Mouse (Mus musculus) layer of hippocampus, adult 2 months (tissue): ENCODE results near the gene Olfr553. TPM values are rescaled to one million over a fixed set of nuclear protein-coding genes. Genes with fewer than 3 reads are reported as not detected.

Source experiments
- DNase-seq, 2 experiments: peaks; one replicate each; pipeline ENCODE4 v3.0.0; 2022; ENCODE audit warnings: low spot score in 2 of 2
- H3K27ac ChIP-seq: fragments of 200-600 bp; 2 replicates; pipeline ENCODE4 v1.8.1; 2022
- H3K4me3 ChIP-seq: fragments of 200-600 bp; 2 replicates; pipeline ENCODE4 v1.8.1; 2022; ENCODE audit warnings: mild to moderate bottlenecking
- CTCF ChIP-seq: fragments of 200-600 bp; conservative IDR thresholded peaks from 2 replicates; pipeline ENCODE4 v1.8.1; 2022; ENCODE audit warnings: antibody characterized with exemption, mild to moderate bottlenecking, moderate library complexity
- total RNA-seq, 2 experiments: library from RNA; stranded (reverse); gene quantifications; 2 replicates each; pipeline ENCODE4 v1.2.3; 2021

The Olfr553 gene
- total RNA-seq, 2 experiments from 2014 or later = not detected

DNA sequence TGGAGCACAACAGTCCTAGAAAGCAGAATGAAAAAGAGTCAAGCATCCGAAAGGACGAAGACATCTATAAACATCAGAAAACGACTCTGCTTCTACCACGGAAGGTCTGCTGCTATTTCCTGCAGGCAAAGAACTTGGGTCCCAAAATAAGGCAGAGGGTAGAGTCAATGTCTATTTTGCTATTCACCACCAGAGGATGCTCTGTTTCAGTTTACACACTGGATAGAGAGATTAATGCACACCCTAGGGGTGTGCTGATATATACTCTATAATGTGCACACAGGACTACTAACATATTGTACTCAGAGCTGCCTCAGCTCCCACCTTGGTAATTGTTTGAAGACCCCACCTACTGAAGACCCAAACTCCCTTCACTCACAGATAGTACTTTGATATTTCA, 51.8 kb downstream of the Olfr553 start:
- TF ChIP-seq CTCF = peak; percentile 58
- no peak for DNase-seq
- Histone ChIP-seq H3K27ac (no peak overlapping the region), H3K4me3 (no peak overlapping the region)

DNA sequence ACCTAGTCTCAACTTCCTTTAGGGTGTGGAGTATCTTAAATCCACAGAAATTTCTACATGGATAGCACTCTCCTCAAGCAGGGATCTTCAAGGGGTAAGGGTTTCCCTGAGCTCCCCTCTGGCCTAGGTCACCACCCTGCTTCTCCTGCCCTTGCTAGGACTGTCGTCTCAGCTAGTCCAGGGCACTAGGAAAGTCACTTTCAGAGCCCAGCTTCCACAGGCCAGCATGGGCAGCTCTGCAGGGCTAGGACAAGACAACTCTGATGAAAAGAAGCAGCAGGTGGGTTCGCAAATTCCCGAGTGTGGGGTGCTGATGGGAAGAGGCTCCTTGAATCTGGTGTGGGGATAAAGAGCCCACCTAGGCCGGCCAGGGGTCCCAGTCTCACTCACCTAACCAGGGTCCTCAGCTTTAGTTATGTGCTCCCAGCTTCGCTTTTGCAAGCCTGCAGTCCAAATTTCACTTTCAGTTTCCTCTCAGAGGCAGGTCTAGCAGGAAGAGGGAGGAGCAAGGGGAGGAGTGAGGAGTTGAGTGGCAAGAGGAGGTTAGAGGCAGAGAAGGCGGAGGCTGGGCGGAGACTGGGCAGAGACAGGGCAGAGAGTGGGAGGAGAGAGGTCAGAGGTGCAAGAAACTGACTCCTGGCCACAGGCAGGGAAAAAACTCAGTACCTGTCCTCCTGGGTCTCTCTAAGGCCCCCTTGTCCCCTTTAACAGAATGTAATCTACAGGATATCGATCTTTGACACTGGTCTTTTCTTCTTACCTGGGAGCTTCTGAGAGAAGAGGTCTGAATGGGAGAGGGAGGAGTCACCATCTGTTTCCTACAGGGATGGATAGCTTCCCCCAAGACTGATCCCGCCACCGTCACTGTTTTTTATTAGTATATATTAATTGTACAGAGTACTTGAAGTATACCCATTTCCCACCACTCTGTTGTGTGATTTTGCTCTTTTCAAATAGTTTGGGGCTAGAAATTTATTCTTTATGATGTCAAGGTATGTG, 52.7 kb downstream of the Olfr553 start, which contains the start of gene Trim21:
TSS of gene Trim21 (minus strand) at position 488 of the 999 bp plus-strand sequence.
- TF ChIP-seq CTCF = no peak
- peak; percentile 50 to 68 for DNase-seq
- Histone ChIP-seq H3K4me3 (peak within 1 kb of the TSS; percentile 55), H3K27ac (peak within 1 kb of the TSS; percentile 53; the same call in 1 of the 2 replicates)

Other genes with a start within 250 kb of the Olfr553 start
- 10 to 100 TPM; 10.8 to 13.0 TPM for gene Rrm1, start 176.5 kb downstream of the Olfr553 start, total RNA-seq
- not detected for gene Olfr543, start 136.5 kb downstream of the Olfr553 start, total RNA-seq
- not detected for gene Olfr544, start 129.9 kb downstream of the Olfr553 start, total RNA-seq
- gene Olfr545, start 118.6 kb downstream of the Olfr553 start, total RNA-seq = not detected
- not detected for gene Olfr547, start 83.5 kb downstream of the Olfr553 start, total RNA-seq
- gene Olfr548-ps1, start 77.3 kb downstream of the Olfr553 start, total RNA-seq = not detected
- not detected for gene Olfr549, start 68.3 kb downstream of the Olfr553 start, total RNA-seq
- gene Trim21, start 52.7 kb downstream of the Olfr553 start, total RNA-seq = 1 to 10 TPM; 3.0 to 5.1 TPM
- gene Olfr550, start 46.8 kb downstream of the Olfr553 start, total RNA-seq = 1 to 10 TPM; 1.9 TPM
- gene Olfr551, start 26.3 kb downstream of the Olfr553 start, total RNA-seq = not detected
- under 1 TPM; 0.15 to 0.28 TPM for gene Olfr552, start 20.4 kb downstream of the Olfr553 start, total RNA-seq
- gene Olfr554, start 20.2 kb upstream of the Olfr553 start, total RNA-seq = not detected
- gene Olfr555, start 40.6 kb upstream of the Olfr553 start, total RNA-seq = not detected
- gene Olfr556, start 46.7 kb upstream of the Olfr553 start, total RNA-seq = not detected
- 1 to 10 TPM; 7.1 to 7.2 TPM for gene Trim68, start 69.1 kb upstream of the Olfr553 start, total RNA-seq
- gene Olfr557, start 77.7 kb upstream of the Olfr553 start, total RNA-seq = not detected
- under 1 TPM; 0.15 to 0.46 TPM for gene Olfr558, start 84.0 kb upstream of the Olfr553 start, total RNA-seq
- not detected for gene Olfr33, start 100.9 kb upstream of the Olfr553 start, total RNA-seq
- gene Olfr559, start 109.3 kb upstream of the Olfr553 start, total RNA-seq = not detected
- not detected for gene Olfr560, start 141.1 kb upstream of the Olfr553 start, total RNA-seq
- gene Olfr78, start 141.3 kb upstream of the Olfr553 start, total RNA-seq = under 1 TPM; 0.25 to 0.36 TPM
- gene Olfr561, start 153.0 kb upstream of the Olfr553 start, total RNA-seq = not detected
- gene Olfr564, start 185.3 kb upstream of the Olfr553 start, total RNA-seq = not detected
- not detected for gene Olfr566, start 240.5 kb upstream of the Olfr553 start, total RNA-seq